Mouse (Mus musculus) liver, adult (tissue): ENCODE data around the gene Tln1.

ENCODE experiments used
- GATA4 ChIP-seq: IDR thresholded peaks from 2 replicates; pipeline ENCODE4 v1.6.1; 2014; ENCODE audit warnings: mild to moderate bottlenecking, low read length; ENCODE audit not compliant: insufficient replicate concordance

Gene Tln1

DNA sequence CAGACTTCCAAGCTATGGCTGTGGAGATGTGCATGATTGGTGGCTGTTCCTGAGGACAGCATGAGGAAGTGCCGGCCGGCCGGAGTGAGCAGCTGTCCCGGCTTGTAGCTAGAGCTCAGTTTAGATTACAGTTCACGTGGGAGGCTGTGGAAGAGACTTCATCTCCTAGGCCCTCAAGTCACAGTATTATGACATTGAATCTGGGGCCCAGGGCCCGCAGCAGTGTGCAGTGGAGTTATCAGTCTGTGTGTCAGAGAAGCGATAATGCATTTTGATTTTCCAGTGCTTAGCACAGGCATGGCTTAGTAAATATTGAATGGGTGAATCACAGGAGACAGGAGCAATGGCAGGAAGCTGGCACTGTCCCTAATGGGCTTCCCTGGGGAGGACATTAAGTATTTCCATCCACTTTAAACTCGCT lies 32.4 kb downstream of the Tln1 start:
- no peak for TF ChIP-seq GATA4

DNA sequence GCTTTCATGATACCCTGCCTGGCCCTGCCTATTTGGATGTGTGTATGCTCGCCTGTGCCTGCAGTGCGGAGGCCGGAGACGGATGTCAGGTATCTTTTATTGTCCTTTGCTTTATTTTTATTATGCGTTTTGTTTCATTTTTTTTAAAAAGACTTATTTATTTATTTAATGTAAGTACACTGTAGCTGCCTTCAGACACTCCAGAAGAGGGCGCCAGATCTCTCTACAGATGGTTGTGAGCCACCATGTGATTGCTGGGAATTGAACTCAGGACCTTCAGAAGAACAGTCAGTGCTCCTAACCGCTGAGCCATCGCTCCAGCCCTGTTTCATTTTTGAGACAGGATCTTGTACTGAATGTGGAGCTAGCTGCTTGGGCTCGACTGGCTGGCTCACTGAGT lies 34.0 kb downstream of the Tln1 start:
- TF ChIP-seq GATA4 = no peak

DNA sequence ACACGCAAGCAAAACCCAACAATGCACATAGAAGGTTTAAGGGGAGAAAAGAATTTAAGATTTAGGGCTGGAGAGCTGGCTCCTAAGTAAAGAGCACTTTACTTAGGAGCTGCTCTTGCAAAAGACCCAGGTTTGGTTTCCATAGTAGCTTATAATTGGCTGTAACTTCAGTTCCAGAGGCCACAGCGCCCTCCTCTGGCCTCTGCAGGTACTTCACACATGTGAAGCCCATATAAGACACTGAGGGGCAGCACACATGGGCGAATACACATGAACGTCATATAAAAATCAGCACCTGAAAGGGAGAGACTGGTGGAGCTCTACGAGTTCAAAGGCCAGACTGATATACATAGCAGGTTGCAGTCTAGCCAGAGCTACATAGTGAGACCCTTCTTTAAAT lies 34.6 kb downstream of the Tln1 start:
- no peak for TF ChIP-seq GATA4

DNA sequence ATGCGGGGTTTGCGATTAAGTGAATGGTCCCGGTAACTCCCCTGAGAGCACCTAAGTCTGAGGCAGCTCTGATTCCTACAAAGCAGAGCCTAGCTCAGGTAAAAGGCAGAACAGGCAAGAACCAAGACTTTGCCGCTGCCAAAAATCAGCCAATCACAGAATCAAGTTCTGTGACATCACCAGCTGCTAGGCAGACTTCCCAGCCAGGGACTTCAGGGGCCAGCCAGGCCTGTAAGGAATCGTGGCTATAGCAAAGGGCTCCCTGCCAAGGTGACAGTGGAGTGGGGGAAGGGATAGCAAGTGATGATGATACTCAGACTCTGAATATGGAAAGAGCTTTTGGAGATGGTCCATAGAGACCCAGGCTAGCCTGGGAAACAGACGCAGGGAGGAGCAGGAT lies 42.5 kb downstream of the Tln1 start:
- no peak for TF ChIP-seq GATA4

DNA sequence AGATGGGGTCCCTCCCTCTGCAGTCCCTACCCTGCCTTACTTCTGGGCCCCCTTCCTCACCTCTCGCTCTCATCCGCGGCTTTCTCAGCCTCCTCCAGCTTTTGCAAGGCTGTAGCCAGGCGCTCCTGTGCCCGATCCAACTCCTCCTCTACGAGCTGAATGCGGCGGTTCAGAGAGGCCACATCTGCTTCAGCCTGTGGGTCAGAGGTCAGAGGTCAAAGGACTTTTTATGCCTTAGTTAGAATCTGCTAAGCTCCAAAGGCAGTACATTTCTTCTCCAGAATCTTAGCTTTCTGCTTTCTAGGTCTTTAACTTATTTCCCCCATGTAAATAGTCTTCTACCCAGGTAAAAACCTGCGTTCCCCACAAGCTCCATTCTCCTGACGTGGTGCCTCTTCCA lies 42.9 kb downstream of the Tln1 start:
- TF ChIP-seq GATA4 = no peak

DNA sequence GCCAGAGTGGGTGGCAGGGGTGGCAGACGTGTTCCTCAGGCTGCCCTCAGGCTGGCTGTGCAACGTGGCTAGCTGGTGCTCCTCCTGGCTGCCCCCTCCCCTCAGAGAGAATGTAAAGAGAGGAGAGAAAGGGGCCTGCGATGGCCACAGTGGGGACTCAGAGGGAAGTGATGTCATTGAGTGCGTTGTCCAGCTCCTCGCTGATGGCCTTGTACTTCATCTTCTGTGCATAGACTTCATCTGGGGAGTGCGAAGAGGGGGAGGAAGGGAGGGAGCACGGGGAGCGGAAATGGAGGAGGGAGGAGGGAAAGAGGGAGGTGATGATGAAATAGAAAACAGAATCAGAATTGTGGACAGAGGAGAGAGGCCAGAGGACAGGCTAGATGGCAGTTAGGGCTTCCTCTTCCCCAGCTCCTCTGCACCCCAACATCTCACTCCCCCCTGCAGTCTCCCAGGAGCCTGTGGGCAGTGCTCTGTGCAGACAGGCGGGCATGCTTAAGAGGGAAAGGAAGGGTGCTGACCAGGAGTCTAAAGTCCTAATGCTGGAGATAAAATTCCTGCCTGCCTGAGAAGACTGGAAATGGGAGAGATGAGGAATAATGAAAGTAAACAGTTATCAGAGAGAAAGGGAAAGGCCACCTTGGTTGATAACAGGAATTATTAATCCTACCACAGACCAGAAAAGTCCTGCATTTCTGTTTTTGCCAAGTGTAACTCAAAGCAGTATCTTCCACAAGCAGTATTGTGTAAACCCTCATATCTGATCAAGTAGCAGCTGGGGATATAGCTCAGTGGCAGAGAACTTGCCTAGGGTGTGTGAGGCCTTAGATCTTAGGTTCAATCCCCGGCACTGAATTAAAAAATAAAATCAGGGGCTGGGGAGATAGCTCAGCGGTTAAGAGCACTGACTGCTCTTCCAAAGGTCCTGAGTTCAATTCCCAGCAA lies 46.5 kb downstream of the Tln1 start:
- TF ChIP-seq GATA4 = no peak

DNA sequence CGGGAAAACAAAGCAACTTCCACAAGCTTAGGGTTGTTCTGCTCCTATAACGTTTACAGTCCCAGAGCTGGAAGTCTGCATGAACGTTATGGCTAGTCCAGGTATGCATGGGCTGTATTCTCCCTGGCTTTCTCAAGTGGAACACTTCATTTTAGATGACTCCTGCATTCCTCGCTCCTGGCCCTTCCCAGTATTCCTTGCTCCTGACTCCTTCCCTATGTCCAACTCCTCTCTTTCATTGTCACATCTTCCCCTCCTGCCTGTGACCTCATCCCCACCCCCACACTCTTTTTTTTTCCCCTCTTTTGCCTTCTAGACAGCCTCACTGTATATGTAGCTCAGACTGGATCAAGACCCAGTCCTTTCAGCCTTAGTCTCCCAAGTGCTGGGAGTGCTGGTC lies 48.7 kb downstream of the Tln1 start:
- TF ChIP-seq GATA4 = no peak

DNA sequence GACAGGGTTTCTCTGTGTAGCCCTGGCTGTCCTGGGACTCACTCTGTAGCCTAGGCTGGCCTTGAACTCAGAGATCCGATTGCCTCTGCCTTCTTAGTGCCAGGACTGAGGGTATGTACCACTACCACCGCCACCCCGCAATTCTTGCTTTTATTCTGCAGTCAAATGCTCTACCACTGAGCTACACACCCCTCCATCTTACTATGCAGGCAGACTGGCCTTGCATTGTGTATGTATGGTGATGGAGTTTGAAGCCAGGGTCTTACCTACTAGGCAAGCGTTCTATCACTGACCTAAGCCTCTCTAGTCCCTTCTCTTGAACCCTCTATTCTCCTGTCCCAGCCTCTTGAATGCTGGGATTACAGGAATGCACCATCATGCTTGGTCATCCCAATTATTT lies 49.2 kb downstream of the Tln1 start:
- no peak for TF ChIP-seq GATA4

DNA sequence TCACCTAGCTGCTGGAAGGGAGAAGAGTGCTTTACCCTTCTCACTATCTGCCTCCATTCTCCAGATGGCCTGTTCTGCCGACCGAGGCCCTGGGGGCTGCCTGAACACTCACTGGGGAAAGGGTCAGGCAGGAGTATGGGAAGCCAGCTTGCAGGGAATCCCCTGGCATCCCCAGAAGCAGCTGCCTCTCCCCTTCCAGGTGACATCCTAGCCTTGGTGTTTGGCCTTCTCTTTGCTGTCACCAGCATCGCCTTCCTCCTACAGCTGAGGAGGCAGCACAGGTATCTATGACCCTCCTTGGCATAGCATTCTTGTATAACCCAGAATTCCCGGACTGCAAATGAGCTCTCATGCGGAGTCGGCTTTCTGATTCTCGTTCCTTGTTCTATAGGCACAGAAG lies 49.8 kb downstream of the Tln1 start:
- TF ChIP-seq GATA4 = no peak

DNA sequence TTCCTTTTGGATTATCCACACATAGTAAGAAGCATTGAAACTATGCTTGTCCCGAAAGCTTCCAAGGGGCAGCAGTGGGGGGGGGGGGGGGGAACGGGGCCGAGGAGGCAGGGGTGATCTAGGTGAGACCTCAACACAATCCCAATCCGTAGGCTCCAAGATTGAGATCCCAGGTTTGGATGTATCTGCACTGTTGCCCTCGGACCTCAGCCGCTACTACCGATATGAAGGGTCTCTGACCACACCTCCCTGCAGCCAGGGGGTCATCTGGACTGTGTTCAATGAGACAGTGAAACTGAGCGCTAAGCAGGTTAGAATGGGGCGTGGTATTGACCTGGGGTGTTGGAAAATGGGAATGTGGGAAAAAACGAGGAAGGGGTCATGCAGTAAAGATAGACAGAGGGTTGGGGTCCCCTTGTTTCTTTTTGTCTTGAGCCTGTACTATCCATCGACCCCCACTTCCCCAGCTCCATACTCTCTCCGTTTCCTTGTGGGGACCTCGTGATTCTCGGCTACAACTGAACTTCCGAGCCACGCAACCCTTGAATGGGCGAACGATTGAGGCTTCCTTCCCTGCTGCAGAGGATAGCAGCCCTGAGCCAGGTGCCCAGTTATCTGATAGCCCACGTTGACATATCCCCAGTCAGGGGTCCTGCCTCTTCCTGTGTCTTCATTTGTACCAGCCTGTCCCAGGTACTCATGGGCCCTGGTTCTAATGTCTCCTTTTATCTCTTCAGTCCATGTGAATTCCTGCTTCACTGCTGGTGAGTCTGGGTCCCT lies 50.6 kb downstream of the Tln1 start:
- no peak for TF ChIP-seq GATA4

DNA sequence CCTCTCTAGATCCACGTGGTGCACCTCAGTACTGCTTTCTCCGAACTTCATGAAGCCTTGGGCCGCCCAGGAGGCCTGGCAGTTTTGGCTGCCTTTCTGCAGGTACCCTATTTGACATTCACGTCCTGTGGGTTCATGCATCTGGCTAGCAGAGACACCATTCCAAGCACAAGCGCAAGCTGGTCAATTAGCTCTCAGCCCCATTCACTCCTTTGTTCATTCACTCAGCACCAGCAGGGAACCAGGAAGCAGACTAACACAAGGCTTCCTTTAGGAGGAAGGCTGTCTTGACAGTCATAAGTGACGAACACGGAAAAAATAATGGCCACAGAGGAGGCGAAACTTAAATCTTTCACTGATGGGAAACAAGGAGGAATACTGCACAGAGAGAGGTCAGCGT lies 53.4 kb downstream of the Tln1 start:
- no peak for TF ChIP-seq GATA4

DNA sequence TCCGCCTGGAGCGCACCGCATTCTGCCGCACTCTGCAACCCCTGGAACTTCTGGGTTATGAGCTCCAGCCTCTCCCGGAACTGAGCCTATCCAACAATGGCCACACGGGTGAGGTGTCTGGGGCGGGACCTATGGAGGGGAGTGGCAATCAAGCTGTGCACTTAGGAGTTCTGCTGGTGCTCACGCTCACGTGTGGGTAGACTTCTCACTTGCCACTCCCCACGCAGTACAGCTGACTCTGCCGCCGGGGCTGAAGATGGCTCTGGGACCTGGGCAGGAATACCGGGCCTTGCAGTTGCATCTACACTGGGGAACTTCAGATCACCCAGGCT lies 53.9 kb downstream of the Tln1 start:
- TF ChIP-seq GATA4 = no peak

DNA sequence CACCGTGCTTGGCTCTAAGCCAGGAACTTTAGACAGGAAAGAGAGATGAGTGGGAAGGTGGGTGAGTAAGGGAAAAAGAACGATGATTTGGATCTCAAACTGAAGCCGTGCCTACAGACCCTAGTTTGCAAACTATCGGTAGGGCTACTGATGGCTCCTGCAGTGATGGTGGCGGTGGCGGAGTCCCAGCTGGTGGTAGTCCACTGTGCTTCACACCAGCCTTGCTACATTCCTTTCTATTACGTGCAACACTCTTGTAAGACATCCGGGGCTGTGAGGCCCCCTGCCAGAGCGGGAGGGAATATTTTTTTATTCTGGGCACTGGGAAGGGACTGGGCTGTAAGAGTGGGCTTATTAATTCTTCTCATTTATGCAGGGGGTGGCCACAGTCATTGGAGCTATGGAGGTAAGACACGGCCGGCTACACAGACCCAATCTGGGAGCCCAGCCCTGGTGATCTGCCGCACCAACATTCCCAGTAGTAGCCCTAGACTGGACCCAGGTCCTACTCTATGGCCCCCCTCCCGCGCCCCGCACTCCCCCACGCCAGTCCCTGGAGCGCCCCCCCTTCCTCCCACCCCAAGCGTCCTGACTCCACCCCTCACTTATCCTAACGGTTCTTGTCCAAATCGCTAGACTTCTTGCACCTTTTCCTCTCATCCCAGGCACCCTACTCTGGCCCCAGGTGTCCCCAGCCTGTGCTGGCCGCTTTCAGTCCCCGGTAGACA lies 54.4 kb downstream of the Tln1 start:
- TF ChIP-seq GATA4 = no peak

DNA sequence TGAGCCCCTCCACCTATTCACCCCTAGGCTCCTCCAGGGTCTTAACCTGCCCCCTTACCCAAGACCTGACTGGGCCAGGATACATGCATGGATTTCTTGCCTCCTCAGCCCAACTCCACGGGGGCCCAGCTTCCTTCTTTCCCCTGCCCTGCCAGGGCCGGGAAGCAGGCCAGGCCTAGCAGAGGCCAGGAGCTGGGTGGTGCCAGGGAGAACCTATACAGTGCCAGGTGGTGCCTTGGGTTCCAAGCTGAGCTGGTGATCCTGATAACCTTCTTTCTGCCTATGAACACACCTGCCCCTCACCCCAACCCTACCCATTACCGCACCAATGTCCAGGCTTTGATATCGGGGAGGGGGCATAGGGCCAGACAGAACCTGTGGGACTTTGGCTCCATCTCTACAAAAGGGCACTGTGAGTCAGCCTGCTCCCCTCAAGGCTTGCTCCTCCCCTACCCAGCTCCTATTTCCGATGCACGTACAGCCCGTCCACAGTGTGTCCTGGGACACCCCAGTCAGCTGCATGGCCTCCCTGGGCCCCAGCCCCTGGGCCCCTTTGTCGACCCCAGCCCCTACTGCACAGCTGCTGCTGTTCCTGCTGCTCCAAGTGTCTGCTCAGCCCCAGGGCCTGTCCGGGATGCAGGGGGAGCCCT lies 55.8 kb downstream of the Tln1 start, which contains the start of gene Car9:
Gene Car9 (plus strand): TSS at position 431 of the 650 bp plus-strand sequence.
- no peak for TF ChIP-seq GATA4

DNA sequence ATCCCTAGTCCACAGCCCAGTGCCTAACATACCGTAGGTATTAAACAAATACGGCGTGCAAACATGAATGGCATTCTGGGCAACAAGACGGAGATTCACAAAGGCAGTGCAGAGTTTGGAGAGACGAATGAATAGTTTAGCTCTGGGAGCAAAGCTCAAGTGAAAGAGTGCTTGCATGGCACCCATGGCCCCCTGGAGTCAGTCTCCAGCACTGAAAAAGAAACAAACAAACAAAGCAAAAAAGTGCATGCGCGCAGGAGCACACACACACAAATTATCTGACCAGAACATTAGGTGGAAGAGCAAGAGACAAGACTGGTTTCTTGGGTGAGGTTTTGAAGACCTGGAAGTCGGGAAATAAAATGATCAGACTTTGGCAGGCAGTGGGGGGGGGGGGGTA lies 56.4 kb downstream of the Tln1 start:
- TF ChIP-seq GATA4 = no peak
